Mouse (Mus musculus): Measurements from ENCODE around the gene Gpr152.

Gpr152 gene

DNA sequence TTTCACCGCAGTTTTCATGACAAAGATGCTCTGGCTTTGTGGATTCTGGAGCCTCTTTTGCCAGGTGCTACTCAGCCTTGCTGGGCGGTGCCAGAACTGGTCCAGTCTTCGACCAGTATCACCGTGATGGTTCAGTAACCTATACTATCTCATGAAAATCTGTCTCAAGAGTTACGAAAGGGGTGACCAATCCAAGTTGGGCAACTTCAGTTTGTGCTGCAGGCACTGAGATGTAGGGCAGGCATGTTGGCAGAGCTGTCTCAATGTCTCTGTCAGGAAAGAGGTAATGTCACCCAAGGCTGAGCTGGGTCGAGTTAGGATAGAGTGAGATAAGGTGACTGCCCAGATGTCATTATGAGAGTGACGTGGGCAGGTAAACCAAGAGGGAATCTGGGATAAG is 40.8 kb downstream of the Gpr152 start:
- no peak for DNase-seq

- peak; percentile 63 to 73 for DNase-seq
Observed at GRCm38 (mm10) chr19:4181892-4182291, 42.3 kb downstream of the Gpr152 start.

GRCm38 (mm10) chr19:4183689-4184088 is 44.1 kb downstream of the Gpr152 start:
- DNase-seq = no peak

GRCm38 (mm10) chr19:4184976-4185975 is 45.7 kb downstream of the Gpr152 start:
- peak; percentile 61 to 70 for DNase-seq

- DNase-seq = no peak
Observed at GRCm38 (mm10) chr19:4187303-4187702, 47.7 kb downstream of the Gpr152 start.

DNA sequence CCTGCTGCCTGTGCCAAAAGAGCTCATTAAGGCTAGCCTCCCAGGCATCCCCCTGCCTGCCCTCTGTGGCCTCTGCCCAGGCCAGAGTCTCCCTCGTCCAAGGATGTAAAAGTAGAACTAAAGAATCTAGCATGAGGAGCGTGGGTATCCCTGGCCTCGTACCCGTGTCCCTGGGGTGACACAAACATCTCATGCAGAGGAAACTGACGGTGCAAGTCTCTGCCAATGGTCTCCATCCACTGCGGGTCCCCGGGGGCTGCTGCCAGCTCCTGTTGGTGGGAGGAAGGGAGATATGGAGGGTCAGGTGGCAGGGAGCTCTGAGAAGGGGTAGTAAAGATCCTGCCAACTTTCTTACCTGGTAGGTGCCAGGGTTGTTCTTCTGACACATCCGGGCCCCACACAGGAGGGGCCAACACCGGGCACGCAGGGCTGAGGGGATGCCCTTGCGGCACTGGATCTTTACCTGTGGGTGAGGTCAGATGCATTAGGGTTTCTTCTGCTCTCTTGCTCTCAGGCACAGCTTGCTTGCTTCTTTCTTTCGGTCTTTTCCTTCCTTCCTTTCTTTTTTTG is 49.5 kb downstream of the Gpr152 start:
- no peak for DNase-seq

GRCm38 (mm10) chr19:4190831-4191334 is 51.3 kb downstream of the Gpr152 start, which contains the start of gene Tbc1d10c:
Gene Tbc1d10c, minus strand, starts transcription at chr19:4191284.
- peak in 1 of 2 experiments; percentile 60 for DNase-seq

GRCm38 (mm10) chr19:4191528-4192250 is 52.1 kb downstream of the Gpr152 start, which contains the start of gene Ppp1ca:
Gene Ppp1ca, plus strand, starts transcription at chr19:4192065.
- peak; percentile 99 for DNase-seq

DNA sequence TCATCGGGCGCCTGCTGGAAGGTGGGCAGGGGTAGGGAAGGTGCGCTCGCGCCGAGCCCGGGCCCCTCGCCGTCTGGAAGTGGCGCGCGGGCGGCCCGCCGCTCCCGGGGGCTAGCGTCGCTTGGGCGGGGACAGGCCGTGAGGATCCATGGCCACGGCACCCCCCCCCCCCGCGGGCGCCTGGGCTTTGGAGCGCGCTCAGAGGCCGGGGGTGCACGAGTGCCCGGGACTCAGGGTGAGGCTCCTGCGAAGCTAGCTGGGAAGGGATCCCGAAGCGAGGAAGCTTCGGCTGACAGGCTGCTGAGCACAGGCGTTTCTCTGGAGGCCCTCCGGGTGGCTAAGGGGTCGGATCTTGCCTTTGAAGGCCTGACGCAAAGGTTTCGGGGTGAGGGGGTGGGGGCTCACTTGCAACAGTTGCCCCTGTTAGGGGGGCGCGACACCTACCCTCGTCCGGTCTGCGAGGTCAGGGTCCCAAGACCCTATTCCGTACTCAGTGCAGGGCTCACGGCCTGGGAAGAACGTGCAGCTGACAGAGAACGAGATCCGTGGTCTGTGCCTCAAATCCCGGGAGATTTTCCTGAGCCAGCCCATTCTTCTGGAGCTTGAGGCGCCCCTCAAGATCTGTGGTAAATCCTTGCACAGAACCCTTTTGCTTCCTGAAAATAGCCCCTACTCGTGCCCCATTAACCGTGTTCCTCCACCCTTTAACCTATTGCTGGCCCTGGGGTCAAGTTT is 52.8 kb downstream of the Gpr152 start:
- DNase-seq = no peak

DNA sequence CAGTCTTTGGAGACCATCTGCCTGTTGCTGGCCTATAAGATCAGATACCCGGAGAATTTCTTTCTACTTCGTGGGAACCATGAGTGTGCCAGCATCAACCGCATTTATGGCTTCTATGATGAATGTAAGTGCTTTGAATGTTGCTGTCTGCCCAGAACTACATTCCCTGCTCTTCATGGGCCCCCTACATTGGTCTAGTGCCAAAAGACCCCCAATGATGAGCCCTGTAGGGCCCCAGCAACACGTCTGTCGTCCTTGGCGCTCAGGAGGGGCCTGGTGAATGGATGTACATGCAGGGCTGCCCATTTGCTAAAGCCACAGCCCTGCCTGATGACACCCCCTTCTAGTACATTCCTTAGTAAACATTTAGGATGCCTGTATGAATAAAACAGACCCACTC is 53.5 kb downstream of the Gpr152 start:
- DNase-seq = peak in 1 of 2 experiments; percentile 8

- DNase-seq = no peak
Observed at GRCm38 (mm10) chr19:4194021-4194724, 54.6 kb downstream of the Gpr152 start.

DNA sequence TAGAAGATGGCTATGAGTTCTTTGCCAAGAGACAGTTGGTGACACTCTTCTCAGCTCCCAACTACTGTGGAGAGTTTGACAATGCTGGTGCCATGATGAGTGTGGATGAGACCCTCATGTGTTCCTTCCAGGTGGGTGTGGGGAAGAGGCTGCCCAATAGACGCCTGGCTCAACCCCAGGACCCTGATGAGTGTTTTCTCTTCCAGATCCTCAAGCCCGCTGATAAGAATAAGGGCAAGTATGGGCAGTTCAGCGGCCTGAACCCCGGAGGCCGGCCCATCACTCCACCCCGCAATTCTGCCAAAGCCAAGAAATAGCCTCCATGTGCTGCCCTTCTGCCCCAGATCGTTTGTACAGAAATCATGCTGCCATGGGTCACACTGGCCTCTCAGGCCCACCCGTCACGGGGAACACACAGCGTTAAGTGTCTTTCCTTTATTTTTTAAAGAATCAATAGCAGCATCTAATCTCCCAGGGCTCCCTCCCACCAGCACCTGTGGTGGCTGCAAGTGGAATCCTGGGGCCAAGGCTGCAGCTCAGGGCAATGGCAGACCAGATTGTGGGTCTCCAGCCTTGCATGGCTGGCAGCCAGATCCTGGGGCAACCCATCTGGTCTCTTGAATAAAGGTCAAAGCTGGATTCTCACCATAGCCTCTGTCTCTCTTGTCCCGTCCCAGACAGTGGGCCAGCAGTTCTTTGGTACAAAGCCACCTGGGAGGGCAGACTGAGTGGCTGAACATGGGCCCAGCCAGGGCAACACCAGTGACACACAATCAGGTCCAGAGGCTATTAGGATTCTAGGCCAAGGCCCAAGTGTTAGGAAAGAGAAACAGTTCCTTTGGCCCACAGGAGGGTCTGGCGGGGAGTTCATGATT is 55.4 kb downstream of the Gpr152 start:
- DNase-seq = peak in 1 of 2 experiments; percentile 15
